Mouse (Mus musculus) gastrocnemius, adult 8-10 months (tissue): Measurements from ENCODE around the gene Pin4. TPM values are rescaled to one million over a fixed set of nuclear protein-coding genes. Genes with fewer than 3 reads are reported as not detected.

ENCODE experiments used
- DNase-seq, 2 experiments: peaks; one replicate each; pipeline ENCODE4 v3.0.0; 2022; ENCODE audit warnings: low spot score in 2 of 2
- total RNA-seq, 4 experiments: library from RNA; stranded (reverse); gene quantifications; 2 replicates each; pipeline ENCODE4 v1.2.4; 2022

Pin4 gene
- total RNA-seq, 4 experiments from 2014 or later = 7.1 to 29.0 (median 16.1) TPM

DNA sequence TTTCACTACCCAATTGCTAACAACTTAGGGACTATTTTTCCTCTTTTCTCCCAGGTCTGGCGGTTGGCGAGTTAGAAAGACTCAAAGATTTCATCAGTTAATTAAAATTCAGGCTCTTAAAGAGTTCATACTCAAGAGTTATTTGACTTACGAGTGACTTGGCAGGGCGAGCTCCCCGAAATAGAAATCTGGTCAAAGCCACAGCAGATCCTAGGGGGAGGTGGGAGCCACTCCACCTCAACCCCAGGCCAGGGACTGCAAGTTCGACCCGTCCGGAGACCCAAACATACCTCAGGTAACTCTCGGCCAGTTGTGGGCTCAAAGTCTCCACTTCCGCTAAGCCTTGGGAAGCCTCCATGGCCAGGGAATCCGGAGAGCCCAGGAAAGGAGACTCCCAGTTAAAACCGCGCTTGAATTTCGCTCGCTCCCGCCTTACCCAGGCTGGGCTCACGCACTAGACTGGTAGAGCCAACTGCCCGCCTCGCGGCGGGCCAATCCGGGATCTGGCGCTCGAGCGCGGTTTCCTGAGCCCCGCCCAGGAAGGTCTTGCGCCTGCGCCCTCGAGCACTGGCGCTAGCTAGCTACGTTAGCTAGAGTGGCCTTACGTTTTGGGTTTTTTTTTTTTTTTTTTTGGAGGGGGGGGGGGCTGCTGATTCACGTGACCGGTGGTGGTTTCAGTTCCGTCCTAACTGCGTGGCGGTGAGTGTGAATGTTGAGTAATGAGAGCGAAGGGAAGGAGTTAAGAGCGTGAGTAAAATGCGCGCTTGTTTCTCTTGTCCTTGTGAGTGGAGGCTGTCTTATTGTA lies 37.6 kb downstream of the Pin4 start, which contains the start of gene Ercc6l:
Ercc6l (minus strand) TSS at position 474 of the 805 bp plus-strand sequence.
- DNase-seq = peak; percentile 76 to 86

DNA sequence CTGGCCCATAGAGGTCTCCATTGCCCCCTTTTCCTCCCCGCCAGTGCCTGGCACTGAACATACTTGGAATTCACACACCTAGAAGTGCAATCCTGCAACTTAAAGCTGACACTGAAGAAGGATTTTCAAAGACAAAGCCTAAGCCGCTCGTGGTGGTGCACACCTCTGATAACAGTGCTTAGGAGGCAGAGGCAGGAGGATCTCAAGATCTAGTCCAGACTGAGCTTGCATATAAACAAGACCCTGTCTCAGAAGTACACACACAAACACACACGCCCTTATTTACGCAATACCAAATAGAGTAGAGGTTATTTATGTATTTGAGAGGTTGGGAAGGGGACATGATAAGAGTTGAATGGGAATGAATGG lies 38.2 kb downstream of the Pin4 start:
- DNase-seq = no peak

DNA sequence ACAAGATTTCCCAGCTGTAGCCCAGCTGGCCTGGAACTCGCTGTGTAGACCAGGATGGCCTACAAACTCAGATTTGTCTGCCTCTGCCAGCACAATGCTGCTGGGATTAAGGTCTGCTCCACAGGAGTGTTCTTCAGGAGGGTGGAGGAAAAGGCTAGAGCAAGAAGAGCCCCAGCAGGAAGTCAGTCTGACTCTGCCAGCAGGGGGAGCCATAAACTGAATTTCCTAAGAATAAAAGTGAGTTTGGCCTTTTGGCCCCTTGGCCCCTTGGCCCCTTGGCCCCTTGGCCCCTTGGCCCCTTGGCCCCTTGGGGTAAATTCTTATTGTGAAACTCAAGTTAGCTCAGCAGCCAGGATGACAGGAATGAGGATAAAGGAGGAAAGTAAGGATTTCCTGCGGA lies 40.5 kb downstream of the Pin4 start:
- peak; percentile 7 to 10 for DNase-seq

DNA sequence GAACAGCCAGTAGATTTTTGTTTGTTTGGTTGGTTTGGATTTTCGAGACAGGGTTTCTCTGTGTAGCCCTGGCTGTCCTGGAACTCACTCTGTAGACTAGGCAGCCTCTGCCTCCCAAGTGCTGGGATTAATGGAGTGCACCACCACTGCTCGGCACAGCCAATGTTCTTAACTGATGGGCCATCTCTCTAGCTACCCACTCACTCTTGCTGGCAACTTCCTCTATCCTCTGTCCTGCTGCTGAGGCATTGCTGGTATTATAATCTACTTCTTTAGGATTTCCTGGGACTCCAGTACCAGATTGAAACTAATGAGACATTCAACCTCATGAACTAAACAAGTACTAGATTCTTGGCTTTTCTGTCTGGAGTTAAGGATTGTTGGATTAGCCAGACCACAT lies 41.3 kb downstream of the Pin4 start:
- DNase-seq = no peak

DNA sequence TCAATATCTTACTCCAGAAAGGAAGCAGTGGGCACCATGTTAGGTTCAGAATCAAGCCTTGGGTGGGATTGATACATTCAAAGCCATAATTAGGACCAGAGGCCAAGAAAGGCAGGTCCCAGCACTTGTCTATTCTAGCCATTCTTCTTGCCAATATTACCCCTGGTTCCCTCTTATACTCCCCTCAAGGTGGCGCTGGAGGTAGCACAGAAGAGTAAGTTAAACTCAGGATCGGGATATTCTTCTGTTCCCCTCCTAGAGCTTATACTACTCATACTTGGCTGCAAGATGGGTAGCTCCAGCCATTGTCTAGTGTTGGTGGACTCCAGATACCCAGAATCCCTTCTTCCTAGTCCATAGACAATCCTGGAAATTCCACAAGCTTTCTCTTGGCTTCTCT lies 43.8 kb downstream of the Pin4 start:
- no peak for DNase-seq

DNA sequence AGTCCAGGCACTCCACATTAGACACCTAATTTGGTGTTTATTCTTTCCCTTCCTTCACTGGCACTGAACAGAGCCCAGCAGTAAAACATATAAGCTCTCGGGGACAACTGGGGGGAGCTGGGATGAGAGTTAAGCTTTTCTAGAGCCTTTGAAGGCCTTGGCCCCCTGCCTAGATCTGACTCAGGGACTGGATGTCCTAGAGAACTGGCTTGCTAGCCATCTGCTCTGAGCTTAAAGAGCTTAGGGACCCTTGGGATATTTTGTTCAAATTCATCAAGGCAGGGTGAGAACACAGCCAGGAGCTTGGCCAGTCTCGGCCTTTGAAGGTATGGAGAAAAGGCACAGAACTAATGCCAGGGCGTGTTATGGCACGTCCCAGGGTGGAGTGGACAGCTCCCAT lies 44.3 kb downstream of the Pin4 start:
- DNase-seq = peak; percentile 11 to 37

DNA sequence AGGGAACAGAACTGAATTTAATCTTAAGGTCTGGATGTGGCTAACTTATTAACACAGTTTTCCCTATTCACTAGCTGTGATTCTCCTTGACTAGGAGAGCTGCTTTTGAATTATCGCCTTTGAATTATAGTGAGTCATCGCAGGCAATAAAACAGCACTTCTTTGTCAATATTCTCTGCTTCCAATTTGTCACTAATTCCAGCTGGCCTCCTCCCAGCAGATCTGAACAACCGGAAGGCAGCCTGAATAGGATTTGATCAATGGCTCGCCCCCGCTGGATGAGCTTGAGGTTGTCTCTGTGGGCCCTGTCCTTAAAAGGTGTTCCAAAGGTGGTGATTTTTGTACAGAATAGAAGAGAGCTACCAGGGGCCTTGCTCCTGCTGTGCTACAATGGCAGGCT lies 47.3 kb downstream of the Pin4 start:
- DNase-seq = peak in 1 of 2 experiments; percentile 7

DNA sequence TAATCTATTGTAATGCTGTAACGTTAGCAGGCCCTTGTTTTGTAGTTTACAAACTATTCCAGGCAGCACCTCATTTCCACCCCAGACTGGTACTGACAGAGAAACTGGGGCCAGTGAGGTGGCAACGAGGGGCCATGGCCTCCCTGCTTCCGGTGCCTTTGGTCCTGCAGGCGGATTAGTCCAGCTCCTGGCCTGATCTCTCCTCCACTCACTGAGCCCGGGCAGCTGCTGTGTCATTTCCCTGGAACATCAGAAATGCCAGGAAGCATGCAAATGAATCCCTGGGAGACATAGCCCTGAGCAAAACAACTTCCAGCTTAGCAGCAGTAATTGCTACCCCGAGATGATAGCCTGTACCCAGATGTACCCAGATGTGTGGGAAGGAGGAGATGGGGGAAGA lies 47.7 kb downstream of the Pin4 start:
- no peak for DNase-seq

DNA sequence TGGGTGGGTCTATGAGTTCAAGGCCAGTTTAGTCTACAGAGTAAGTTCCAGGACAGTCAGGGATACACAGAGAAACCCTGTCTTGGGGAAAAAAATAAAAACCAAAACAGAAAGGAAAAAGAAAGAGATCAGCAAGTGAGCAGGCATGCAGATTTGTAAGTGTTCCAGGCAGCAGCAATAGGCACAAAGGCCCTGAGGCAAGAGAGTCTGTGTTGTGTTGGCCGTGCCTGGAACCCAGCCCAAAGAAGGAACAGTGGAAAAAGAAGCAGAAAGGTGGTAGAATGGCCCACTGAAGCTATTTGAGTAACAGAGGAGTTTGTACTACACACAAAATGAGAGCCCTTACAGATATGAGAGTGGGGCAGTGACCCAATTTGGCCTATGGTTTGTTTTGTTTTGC lies 50.5 kb downstream of the Pin4 start:
- no peak for DNase-seq

DNA sequence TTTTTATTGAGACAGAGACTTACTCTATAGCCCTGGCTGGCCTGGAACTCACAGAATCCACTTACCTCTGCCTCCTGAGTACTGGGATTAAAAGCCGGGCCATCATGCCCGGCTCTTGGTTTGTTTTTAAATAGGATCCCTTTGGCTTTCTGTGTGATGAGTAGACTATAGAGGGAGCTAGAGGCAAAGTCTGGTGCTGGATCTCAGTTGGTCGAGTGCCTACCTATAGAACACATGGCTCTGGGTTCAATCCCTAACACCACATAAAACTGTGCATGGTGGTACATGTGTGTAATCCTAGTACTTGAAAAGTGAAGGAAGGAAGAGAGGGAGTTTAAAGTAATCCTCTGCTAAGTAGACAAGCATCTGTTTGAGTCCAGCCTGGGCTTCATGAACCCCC lies 50.9 kb downstream of the Pin4 start:
- DNase-seq = no peak

DNA sequence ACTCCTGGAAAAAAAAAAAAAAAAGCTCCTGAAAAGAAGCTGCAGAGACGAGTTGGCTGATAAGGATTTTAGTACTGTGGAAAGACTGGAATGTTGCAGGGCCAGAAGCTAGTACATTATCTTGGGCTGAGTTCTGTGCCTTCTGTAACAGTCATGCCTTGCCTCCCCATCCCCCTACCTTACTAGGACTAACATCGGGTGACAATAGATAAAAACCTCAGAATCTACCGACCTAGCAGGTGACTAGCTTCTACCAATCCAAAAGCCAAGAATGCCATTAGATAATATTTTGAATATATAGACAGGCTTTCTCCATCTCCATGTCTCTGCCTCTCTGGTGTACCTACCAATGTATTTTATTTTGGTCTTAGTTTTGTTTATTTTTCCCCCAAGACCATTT lies 51.7 kb downstream of the Pin4 start:
- DNase-seq = no peak

DNA sequence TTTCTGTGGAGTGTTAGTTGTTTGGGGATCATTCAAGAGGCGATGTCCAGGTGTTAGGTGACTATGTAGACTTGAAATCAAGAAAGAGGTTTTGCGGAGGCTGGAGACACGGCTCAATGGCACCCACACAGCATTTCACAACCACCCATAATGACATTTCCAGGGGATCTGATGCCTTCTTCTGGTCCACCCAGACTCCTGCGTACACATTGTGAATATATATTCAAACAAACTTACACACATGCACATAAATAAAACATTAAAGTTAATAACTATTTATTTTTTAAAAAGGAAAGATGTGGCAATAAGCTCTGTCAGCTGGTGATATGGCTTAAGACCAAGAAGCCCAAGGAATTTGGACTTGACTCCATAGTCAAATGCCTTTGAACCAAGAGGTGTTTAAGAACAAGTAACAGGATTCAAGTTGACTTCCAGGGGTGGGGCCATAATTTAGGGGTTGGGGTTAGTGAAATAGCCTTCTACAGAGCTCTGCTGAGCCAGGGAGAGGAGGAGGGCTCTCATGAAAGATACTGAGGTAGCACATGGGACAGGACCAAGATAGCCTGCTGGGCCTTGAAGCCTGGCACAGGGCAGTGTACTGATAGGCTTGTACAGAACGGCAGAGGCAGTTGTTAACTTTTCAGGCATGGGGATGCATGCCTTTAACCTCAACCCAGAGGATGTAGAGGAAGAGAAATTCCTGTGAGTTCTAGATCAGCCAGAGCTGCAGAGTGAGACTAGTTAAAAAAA lies 56.5 kb downstream of the Pin4 start:
- no peak for DNase-seq

Other genes with a start within 250 kb of the Pin4 start
- gene Rtl5, start 48.1 kb upstream of the Pin4 start, total RNA-seq = under 1 TPM; 0.15 to 0.43 (median 0.33) TPM
- gene Ercc6l, start 37.6 kb downstream of the Pin4 start, total RNA-seq = under 1 TPM in 2 of 4 experiments, not detected in 2; 0.05 to 0.11 TPM
- gene Rps4x, start 69.9 kb downstream of the Pin4 start, total RNA-seq = 100 to 1,000 TPM; 493 to 583 (median 542) TPM
- gene Cited1, start 132.7 kb downstream of the Pin4 start, total RNA-seq = 1 to 10 TPM in 1 of 4 experiments, under 1 TPM in 2, not detected in 1; 0.46 to 1.5 (median 0.85) TPM